ENCODE assay signal across 9 mouse cellular contexts in genomic region chr5:113901074-113901571, GRCm38 (mm10). TPM values are rescaled to one million over a fixed set of nuclear protein-coding genes. Genes with fewer than 3 reads are reported as not detected.
DNase-seq lines count a peak whose midpoint lies in the region; ATAC-seq and TF ChIP-seq lines count a peak whose summit lies in the region.
"Had no signal": no experiment of that assay in that cellular context is flagged by ENCODE, and none has a peak within 500 bp of the region (broad histone marks: within the 10 kb centered on the region; RNA-seq: fewer than 3 reads in every experiment).

No protein-coding gene starts in this region.

- no peak for ATAC-seq in kidney, embryonic 15.5 days (replicated peaks; ENCODE audit: low FRiP score)
- ATAC-seq in forebrain, embryonic 15.5 days (replicated peaks), result no peak
- ATAC-seq in lung, postnatal 0 days, result peak; percentile 88

- no peak overlapping the region for H3K9ac ChIP-seq in kidney, embryonic 15.5 days
- no peak overlapping the region for H3K9ac ChIP-seq in MEL (ENCODE audit: control insufficient read depth, low read depth, low read length, poor library complexity, severe bottlenecking)
- H3K9ac ChIP-seq in forebrain, embryonic 15.5 days (replicated peaks), result no peak overlapping the region
- H3K9ac ChIP-seq in lung, postnatal 0 days (replicated peaks; ENCODE audit: low read depth), result no peak overlapping the region

- no peak for TF ChIP-seq POLR2A in MEL (IDR thresholded peaks at IDR 0.05; ENCODE audit: control insufficient read depth in 1 of 2, insufficient read depth in 1 of 2, low read depth in 1 of 2, low read length in 2 of 2, poor library complexity in 1 of 2)

- H3K27me3 ChIP-seq in kidney, embryonic 15.5 days, result no peaks in the 10 kb centered on the region
- H3K27me3 ChIP-seq in MEL (ENCODE audit: control insufficient read depth in 1 of 2, insufficient read depth in 2 of 2, low read length in 2 of 2), result no peaks in the 10 kb centered on the region
- H3K27me3 ChIP-seq in forebrain, embryonic 15.5 days, result no peaks in the 10 kb centered on the region
- H3K27me3 ChIP-seq in lung, postnatal 0 days (replicated peaks; ENCODE audit: insufficient read depth, low read length), result no peaks in the 10 kb centered on the region

- DNase-seq in kidney, adult 18-20 months, result peak; percentile 64
- peak; percentile 26 for DNase-seq in MEL (ENCODE audit: low read depth, low spot score)
- DNase-seq in lung, postnatal 0 days (ENCODE audit: low spot score), result peak; percentile 92
- no peak for DNase-seq in layer of hippocampus, postnatal 14 days (ENCODE audit: low spot score in 2 of 2)
- no peak for DNase-seq in natural killer cell, adult 2 months (ENCODE audit: low spot score in 2 of 2)
- DNase-seq in gastrocnemius, postnatal 10 days, result no peak
- DNase-seq: embryo, embryonic 11 days had no signal

- H3K4me3 ChIP-seq in kidney, embryonic 15.5 days (replicated peaks), result no peak overlapping the region
- no peak overlapping the region for H3K4me3 ChIP-seq in MEL (ENCODE audit: control insufficient read depth in 1 of 2, insufficient read depth in 1 of 2, low read depth in 2 of 2, low read length in 2 of 2)
- no peak overlapping the region for H3K4me3 ChIP-seq in forebrain, embryonic 15.5 days
- H3K4me3 ChIP-seq in lung, postnatal 0 days (ENCODE audit: low read depth, low read length), result no peak overlapping the region

- no peak for TF ChIP-seq EP300 in MEL (IDR thresholded peaks at IDR 0.05; ENCODE audit: low read depth in 1 of 2, low read length in 2 of 2)
- TF ChIP-seq EP300 in lung, postnatal 0 days (IDR thresholded peaks at IDR 0.05), result peak; percentile 91

- no peaks in the 10 kb centered on the region for H3K36me3 ChIP-seq in kidney, embryonic 15.5 days
- peaks cover 0 to 56% of the 10 kb centered on the region in 2 experiments; a peak in 2 of 4 replicates for H3K36me3 ChIP-seq in MEL (ENCODE audit: control insufficient read depth in 1 of 2, insufficient read depth in 2 of 2, low read length in 2 of 2)
- no peaks in the 10 kb centered on the region for H3K36me3 ChIP-seq in forebrain, embryonic 15.5 days
- no peaks in the 10 kb centered on the region for H3K36me3 ChIP-seq in lung, postnatal 0 days (ENCODE audit: insufficient read depth, low read length)

- peaks cover 58% of the 10 kb centered on the region for H3K4me1 ChIP-seq in kidney, embryonic 15.5 days
- H3K4me1 ChIP-seq in MEL (ENCODE audit: control insufficient read depth in 1 of 2, insufficient read depth in 2 of 2, low read length in 2 of 2), result peaks cover 21 to 48% of the 10 kb centered on the region in 2 experiments
- peaks cover 79% of the 10 kb centered on the region for H3K4me1 ChIP-seq in forebrain, embryonic 15.5 days
- H3K4me1 ChIP-seq in lung, postnatal 0 days (ENCODE audit: insufficient read depth, low read depth, low read length), result peaks cover 20% of the 10 kb centered on the region

- H3K9me3 ChIP-seq in kidney, embryonic 15.5 days (replicated peaks), result no peaks in the 10 kb centered on the region
- no peaks in the 10 kb centered on the region for H3K9me3 ChIP-seq in MEL (replicated peaks; ENCODE audit: insufficient read depth, low read length)
- no peaks in the 10 kb centered on the region for H3K9me3 ChIP-seq in forebrain, embryonic 15.5 days
- no peaks in the 10 kb centered on the region for H3K9me3 ChIP-seq in lung, postnatal 0 days (ENCODE audit: low read length)

- H3K79me2 ChIP-seq in MEL (ENCODE audit: control insufficient read depth, insufficient read depth, low read length, poor library complexity), result peaks cover 75% of the 10 kb centered on the region

- 42% methylated on average over 8 of the region's 8 CpGs for WGBS in kidney, embryonic 15.5 days
- WGBS in forebrain, embryonic 15.5 days, result 20% methylated on average over 8 of the region's 8 CpGs
- WGBS in lung, postnatal 0 days, result 27% methylated on average over 8 of the region's 8 CpGs

- no peak for TF ChIP-seq RAD21 in MEL (IDR thresholded peaks at IDR 0.05; ENCODE audit: low read depth, low read length)

- no peak overlapping the region for H3K27ac ChIP-seq in kidney, embryonic 15.5 days
- peak overlapping the region; percentile 94; the same call in 1 of the 2 replicates for H3K27ac ChIP-seq in MEL (ENCODE audit: control insufficient read depth, low read depth, low read length)
- H3K27ac ChIP-seq in forebrain, embryonic 15.5 days (replicated peaks), result peak overlapping the region; percentile 61
- H3K27ac ChIP-seq in lung, postnatal 0 days (ENCODE audit: low read length), result peak overlapping the region; percentile 52; the same call in 1 of the 2 replicates

- no peak for TF ChIP-seq CTCF in MEL (IDR thresholded peaks at IDR 0.05 in 2 of 3, conservative IDR thresholded peaks at IDR 0.05 in 1 of 3; ENCODE audit: control insufficient read depth in 1 of 3, insufficient read depth in 1 of 3, low read depth in 2 of 3, low read length in 3 of 3, poor library complexity in 1 of 3, severe bottlenecking in 1 of 3)
- TF ChIP-seq CTCF in lung, postnatal 0 days (IDR thresholded peaks at IDR 0.05), result no peak

- no peak overlapping the region for H3K4me2 ChIP-seq in kidney, embryonic 15.5 days
- H3K4me2 ChIP-seq in forebrain, embryonic 15.5 days (replicated peaks), result peak overlapping the region; percentile 19; the same call in 1 of the 2 replicates
- H3K4me2 ChIP-seq in lung, postnatal 0 days (replicated peaks; ENCODE audit: low read depth, low read length), result 0 out of 2 replicates have a peak overlapping the region, but pooled peaks have one; percentile 0

TF ChIP-seq in MEL, 35 proteins besides CTCF, POLR2A, EP300 and RAD21:
- TF ChIP-seq MAX (IDR thresholded peaks at IDR 0.05; ENCODE audit: low read length) (no peak), ELF1 (IDR thresholded peaks at IDR 0.05; ENCODE audit: low read depth, low read length) (no peak), MYC (IDR thresholded peaks at IDR 0.05; ENCODE audit: low read depth, low read length) (no peak), POLR2AphosphoS5 (IDR thresholded peaks at IDR 0.05; ENCODE audit: borderline replicate concordance, low read depth, low read length) (no peak), MYB (IDR thresholded peaks at IDR 0.05; ENCODE audit: low read depth, low read length) (no peak), MXI1 (IDR thresholded peaks at IDR 0.05; ENCODE audit: low read depth, low read length) (no peak), TAL1 (IDR thresholded peaks at IDR 0.05; ENCODE audit: low read length) (no peak), JUND (IDR thresholded peaks at IDR 0.05; ENCODE audit: low read depth, low read length) (no peak), GATA1 (IDR thresholded peaks at IDR 0.05; ENCODE audit: low read depth, low read length) (no peak), POLR2AphosphoS2 (IDR thresholded peaks at IDR 0.05; ENCODE audit: low read length) (no peak), ETS1 (IDR thresholded peaks at IDR 0.05; ENCODE audit: low read depth, low read length) (no peak), GABPA (IDR thresholded peaks at IDR 0.05; ENCODE audit: low read depth, low read length) (no peak), NRF1 (IDR thresholded peaks at IDR 0.05; ENCODE audit: insufficient read depth, low read depth, low read length, poor library complexity, severe bottlenecking) (no peak), HCFC1 (IDR thresholded peaks at IDR 0.05; ENCODE audit: low read depth, low read length) (no peak)

RNA-seq across cellular contexts. Expression of gene Coro1c, which starts 7.4 kb away (rescaled TPM):
- polyA plus RNA-seq in kidney, embryonic 15.5 days (2015; fragmentation: Nextera tagmentation; extraction: Ambion mirVana), result 105 and 119 TPM in 2 replicates
- 103 TPM in 2 replicates for total RNA-seq in MEL (2012; rRNA removed)
- 100 to 1,000 TPM in 1 of 2 experiments, 10 to 100 TPM in 1; 77.3 to 158 TPM for polyA plus RNA-seq in MEL (2012; ENCODE audit: insufficient read depth in 1 of 2, insufficient read length in 2 of 2, low read depth in 1 of 2, low replicate concordance in 2 of 2, missing spikeins in 1 of 2)
- 221 and 224 TPM in 2 replicates for polyA plus RNA-seq in forebrain, embryonic 15.5 days (2015; fragmentation: Nextera tagmentation; extraction: Ambion mirVana)
- 102 and 115 TPM in 2 replicates for polyA plus RNA-seq in lung, postnatal 0 days (2015; fragmentation: Nextera tagmentation; extraction: Ambion mirVana)
- total RNA-seq in layer of hippocampus, postnatal 14 days (2021), result 10 to 100 TPM; 87.9 to 94.2 TPM
- 10 to 100 TPM; 39.1 to 48.9 TPM for total RNA-seq in gastrocnemius, postnatal 10 days (2021)

Comparison
In these comparisons a context has a peak if more than half of its experiments do, and no peak if none do; other contexts are left out.
1. DNase-seq: peak in kidney, adult 18-20 months (single experiment), MEL (single experiment) and lung, postnatal 0 days (single experiment); none in layer of hippocampus, postnatal 14 days (0 of 2), natural killer cell, adult 2 months (0 of 2) and gastrocnemius, postnatal 10 days (single experiment).